Mouse (Mus musculus): ENCODE measurements around the gene Bicc1.
"Not testable (repeated sequence)": the region's sequence is repeated elsewhere in the genome, so short reads cannot be mapped to it uniquely, and the experiment has no call there.

Bicc1 gene

GRCm38 (mm10) chr10:70946121-70946520, 213.4 kb downstream of the Bicc1 start:
- DNase-seq (ENCODE audit: low spot score) = not testable (repeated sequence)

GRCm38 (mm10) chr10:70945076-70945475, 214.4 kb downstream of the Bicc1 start:
- no peak for DNase-seq (ENCODE audit: low spot score)

- no peak for DNase-seq (ENCODE audit: low spot score)
These were observed 217.9 kb downstream of the Bicc1 start for GRCm38 (mm10) chr10:70941623-70942022.

GRCm38 (mm10) chr10:70939751-70940150, 219.7 kb downstream of the Bicc1 start:
- no peak for DNase-seq (ENCODE audit: low spot score)

- no peak for DNase-seq (ENCODE audit: low spot score)
These were observed 222.1 kb downstream of the Bicc1 start for GRCm38 (mm10) chr10:70937450-70937849.

GRCm38 (mm10) chr10:70936008-70936407, 223.5 kb downstream of the Bicc1 start:
- no peak for DNase-seq (ENCODE audit: low spot score)

- no peak for DNase-seq (ENCODE audit: low spot score)
These were observed 233.4 kb downstream of the Bicc1 start for GRCm38 (mm10) chr10:70926126-70926525.

- DNase-seq (ENCODE audit: low spot score) = no peak
These were observed 235.2 kb downstream of the Bicc1 start for GRCm38 (mm10) chr10:70924348-70924747.

GRCm38 (mm10) chr10:70923936-70924335, 235.6 kb downstream of the Bicc1 start:
- no peak for DNase-seq (ENCODE audit: low spot score)

- DNase-seq (ENCODE audit: low spot score) = no peak
These were observed 238.0 kb downstream of the Bicc1 start for GRCm38 (mm10) chr10:70921481-70921880.

GRCm38 (mm10) chr10:70919851-70920250, 239.6 kb downstream of the Bicc1 start:
- no peak for DNase-seq (ENCODE audit: low spot score)

GRCm38 (mm10) chr10:70919031-70919663, 240.4 kb downstream of the Bicc1 start:
- DNase-seq (ENCODE audit: low spot score) = no peak

GRCm38 (mm10) chr10:70916697-70917096, 242.8 kb downstream of the Bicc1 start:
- DNase-seq (ENCODE audit: low spot score) = no peak

GRCm38 (mm10) chr10:70915096-70915495, 244.4 kb downstream of the Bicc1 start:
- DNase-seq (ENCODE audit: low spot score) = no peak

- no peak for DNase-seq (ENCODE audit: low spot score)
These were observed 255.6 kb downstream of the Bicc1 start for GRCm38 (mm10) chr10:70903936-70904335.

GRCm38 (mm10) chr10:70902751-70903485, 256.6 kb downstream of the Bicc1 start:
- DNase-seq (ENCODE audit: low spot score) = no peak

GRCm38 (mm10) chr10:70901193-70901875, 258.2 kb downstream of the Bicc1 start:
- no peak for DNase-seq (ENCODE audit: low spot score)

GRCm38 (mm10) chr10:70895891-70896290, 263.6 kb downstream of the Bicc1 start:
- no peak for DNase-seq (ENCODE audit: low spot score)

GRCm38 (mm10) chr10:70878046-70878445, 281.5 kb downstream of the Bicc1 start:
- DNase-seq (ENCODE audit: low spot score) = no peak

- DNase-seq (ENCODE audit: low spot score) = no peak
These were observed 281.9 kb downstream of the Bicc1 start for GRCm38 (mm10) chr10:70877631-70878030.

GRCm38 (mm10) chr10:70876522-70876921, 283.0 kb downstream of the Bicc1 start:
- DNase-seq (ENCODE audit: low spot score) = no peak

- DNase-seq (ENCODE audit: low spot score) = no peak
These were observed 283.4 kb downstream of the Bicc1 start for GRCm38 (mm10) chr10:70876119-70876518.

GRCm38 (mm10) chr10:70874994-70875538, 284.4 kb downstream of the Bicc1 start:
- no peak for DNase-seq (ENCODE audit: low spot score)

Data from spleen, adult 12 weeks (tissue).